Mouse (Mus musculus) C2C12 (cell line): ENCODE data around the gene Actl10.

Experiments used
- CEBPB ChIP-seq: IDR thresholded peaks from one replicate; pipeline ENCODE4 v1.6.1; 2011; ENCODE audit warnings: low read depth, mild to moderate bottlenecking, control low read depth, moderate library complexity
- CTCF ChIP-seq: IDR thresholded peaks from one replicate; pipeline ENCODE4 v1.5.1; 2011; ENCODE audit not compliant: control insufficient read depth, insufficient read depth, insufficient read length
- MYOD1 ChIP-seq: IDR thresholded peaks from one replicate; pipeline ENCODE4 v1.6.1; 2011; ENCODE audit warnings: low read depth; ENCODE audit not compliant: control insufficient read depth, insufficient read length

DNA sequence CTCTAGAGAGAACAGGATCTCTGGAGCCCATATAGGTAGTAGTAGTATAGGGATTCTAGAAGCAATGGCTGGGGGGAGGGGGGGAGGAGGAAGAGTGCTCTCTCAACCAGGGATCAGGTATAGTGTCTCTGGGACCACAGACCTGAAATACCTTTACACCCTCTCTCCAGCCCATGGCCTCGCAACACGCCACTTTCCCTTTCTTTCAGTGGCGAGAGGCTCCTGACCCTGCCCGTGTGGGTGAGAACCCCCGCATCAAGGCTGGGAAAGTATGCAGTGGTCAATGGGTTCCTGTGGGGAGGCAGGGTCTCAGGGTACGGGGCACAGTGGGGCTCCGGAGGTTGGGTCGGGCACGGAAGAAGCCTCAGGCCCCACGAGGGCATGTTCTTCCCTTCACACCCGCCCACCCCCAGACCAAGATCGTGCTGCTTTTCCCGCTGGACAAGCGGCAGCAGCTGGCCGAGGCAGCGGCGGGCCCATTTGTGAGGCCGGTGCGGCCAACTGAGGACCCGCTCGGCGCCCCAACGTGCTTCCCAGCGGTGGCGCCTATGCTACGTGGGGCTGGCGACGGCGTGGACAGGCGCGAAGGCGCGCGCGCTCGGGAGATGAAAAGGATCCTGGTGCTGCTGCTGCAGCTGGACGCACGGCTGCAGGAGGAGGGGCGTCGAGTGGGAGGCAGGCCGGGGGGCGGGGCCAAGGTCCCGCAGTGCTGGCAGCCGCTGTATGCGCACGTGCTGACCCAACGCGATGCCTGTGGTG, 2.3 kb upstream of the Actl10 start:
- TF ChIP-seq CTCF (no peak), CEBPB (no peak), MYOD1 (no peak)
